Mouse (Mus musculus): ENCODE data around the gene Lsm12.
"Not testable (repeated sequence)": the region's sequence is repeated elsewhere in the genome, so short reads cannot be mapped to it uniquely, and the experiment has no call there.

Lsm12 gene

GRCm38 (mm10) chr11:102185677-102186076, 581 bp upstream of the Lsm12 start:
- no peak for DNase-seq (ENCODE audit: low spot score)

DNA sequence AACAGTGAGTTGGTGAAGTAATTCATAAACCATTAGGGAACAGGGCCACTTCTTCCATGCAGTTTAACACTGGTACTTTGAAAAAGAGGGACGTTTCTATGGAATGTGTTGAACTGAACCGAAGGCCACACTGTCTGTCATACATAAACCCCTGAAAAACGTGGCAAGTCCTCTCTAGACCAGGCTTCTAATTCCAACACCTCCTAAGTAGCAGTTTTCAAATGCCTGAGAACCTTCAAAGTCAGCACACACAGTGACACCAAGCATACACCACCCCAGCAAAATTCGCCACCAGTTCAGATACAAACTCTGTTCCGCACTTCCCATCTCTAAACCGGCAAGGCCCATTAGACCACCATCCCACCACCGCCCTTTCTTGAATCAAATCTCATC, 847 bp downstream of the Lsm12 start:
- no peak for DNase-seq (ENCODE audit: low spot score)

DNA sequence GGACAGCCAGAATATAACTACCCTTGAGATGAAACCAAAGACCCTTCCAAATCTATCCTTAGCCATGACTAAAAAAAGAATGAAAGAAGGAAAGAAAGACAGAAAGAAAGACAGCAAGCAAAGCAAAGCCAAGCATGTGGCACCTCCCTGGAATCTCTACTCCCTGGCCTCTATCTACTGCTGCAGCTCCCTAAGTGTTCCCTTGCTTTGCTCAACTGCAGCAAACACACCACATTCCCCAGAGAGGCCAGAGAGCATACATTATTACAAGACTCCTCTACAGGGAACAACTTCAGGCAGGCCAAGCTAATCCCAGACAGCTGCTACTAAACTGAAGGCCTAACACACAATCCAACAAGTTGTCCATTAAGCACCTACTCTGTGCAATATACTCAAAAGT, 5.3 kb downstream of the Lsm12 start:
- no peak for DNase-seq (ENCODE audit: low spot score)

- DNase-seq (ENCODE audit: low spot score): no peak
Measured at GRCm38 (mm10) chr11:102168689-102169088, 16.4 kb downstream of the Lsm12 start.

GRCm38 (mm10) chr11:102167539-102167938, 17.6 kb downstream of the Lsm12 start:
- no peak for DNase-seq (ENCODE audit: low spot score)

- DNase-seq (ENCODE audit: low spot score): no peak
Measured at GRCm38 (mm10) chr11:102165971-102166722, 18.9 kb downstream of the Lsm12 start.

DNA sequence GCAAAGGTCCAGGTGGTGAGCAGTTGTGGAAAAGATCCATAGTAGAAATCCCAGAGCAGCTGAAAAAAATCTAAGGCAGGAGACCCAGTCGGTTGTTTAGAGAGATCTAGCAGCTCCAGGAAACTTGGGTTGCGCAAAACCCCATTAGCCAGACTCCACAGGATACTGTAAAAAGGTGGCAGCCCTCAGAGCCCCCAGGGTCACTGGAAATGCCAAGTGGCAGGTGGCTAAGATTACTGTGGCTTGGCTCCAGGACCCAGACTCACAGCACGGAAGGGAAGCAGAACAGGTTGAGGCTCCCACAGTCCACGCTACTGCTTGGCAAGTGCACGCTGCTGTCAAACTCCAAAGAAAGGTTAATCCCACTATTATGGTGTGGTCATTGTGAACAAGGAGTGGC, 25.3 kb downstream of the Lsm12 start:
- DNase-seq (ENCODE audit: low spot score): no peak

- not testable (repeated sequence) for DNase-seq (ENCODE audit: low spot score)
Measured at GRCm38 (mm10) chr11:102158024-102158423, 27.1 kb downstream of the Lsm12 start.

- no peak for DNase-seq (ENCODE audit: low spot score)
Measured at GRCm38 (mm10) chr11:102156786-102157089, 28.4 kb downstream of the Lsm12 start.

- DNase-seq (ENCODE audit: low spot score): peak; percentile 92
Measured at GRCm38 (mm10) chr11:102156039-102156785, 28.9 kb downstream of the Lsm12 start, which contains the start of gene Tmem101. TSS of gene Tmem101 (minus strand) at chr11:102156404.

GRCm38 (mm10) chr11:102147213-102147989, 37.7 kb downstream of the Lsm12 start:
- DNase-seq (ENCODE audit: low spot score): peak; percentile 59

- DNase-seq (ENCODE audit: low spot score): no peak
Measured at GRCm38 (mm10) chr11:102146531-102146930, 38.6 kb downstream of the Lsm12 start.

DNA sequence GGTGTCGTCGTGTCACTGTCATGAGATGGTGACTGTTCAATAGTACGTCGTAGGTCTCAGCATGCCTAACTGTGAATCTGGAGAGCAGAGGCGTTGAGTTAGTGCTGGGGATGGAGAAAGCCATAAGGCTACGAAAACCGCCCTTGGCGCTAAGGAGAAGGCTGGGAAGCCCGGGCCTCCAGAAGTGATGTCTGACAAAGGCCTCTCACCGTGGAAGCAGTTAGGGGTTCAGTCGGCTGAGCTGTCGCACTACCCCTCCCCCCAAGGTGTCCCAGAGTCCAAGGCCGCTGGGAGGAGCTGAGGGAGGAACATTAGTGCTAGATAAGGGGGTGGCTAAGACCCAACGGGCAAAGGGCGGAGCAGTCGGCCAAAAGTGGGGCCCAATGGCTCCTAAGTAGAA, 39.1 kb downstream of the Lsm12 start:
- DNase-seq (ENCODE audit: low spot score): peak; percentile 75

DNA sequence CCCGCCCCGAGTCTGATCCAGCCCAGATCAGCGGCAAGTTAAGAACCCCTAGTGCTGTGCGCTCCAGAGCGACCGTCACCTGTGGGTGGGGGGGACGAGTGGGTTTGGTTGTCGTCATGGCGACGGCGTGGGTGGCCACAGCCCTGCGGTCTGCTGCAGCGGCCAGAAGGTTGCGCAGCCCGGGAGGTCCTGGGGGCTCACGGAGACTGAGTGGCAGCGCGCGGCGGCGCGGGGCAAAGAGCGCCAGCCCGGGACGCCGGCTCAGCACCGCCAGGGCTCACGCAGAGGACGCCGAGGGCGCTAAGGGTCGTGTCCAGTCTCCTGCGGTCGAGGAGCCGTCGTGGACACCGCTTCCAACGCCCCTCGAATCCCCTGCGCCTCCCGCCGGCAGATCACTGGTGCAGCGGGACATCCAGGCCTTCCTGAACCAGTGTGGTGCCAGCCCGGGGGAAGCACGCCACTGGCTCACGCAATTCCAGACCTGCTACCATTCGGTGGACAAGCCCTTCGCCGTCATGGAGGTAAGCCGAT, 39.6 kb downstream of the Lsm12 start, which contains the start of gene Nags:
Gene Nags, plus strand, starts transcription at position 43 of the 531 bp plus-strand sequence.
- peak; percentile 44 for DNase-seq (ENCODE audit: low spot score)

DNA sequence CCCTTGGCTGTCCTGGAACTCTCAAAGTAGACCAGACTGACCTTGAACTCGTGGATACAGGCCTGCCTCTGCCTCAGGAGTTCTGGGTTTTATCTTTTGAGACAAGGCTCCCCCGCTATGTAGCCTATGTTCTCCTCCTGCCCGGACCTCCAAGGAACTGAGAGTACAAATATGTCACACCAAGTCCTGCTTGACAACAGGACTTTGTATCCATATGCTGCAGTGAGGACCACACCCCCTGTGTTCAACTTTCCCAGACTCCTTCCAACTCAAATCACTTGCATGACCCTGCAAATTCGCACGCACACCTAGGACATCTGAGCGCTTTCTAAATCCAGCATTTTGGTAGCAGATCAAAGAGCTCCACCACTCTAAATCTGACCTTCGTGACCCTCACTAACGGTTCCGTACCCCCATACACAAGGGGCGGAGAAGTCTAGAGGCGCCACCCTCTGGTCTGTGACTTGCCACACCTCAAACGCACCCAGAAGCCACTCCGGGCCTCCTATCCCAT, 40.1 kb downstream of the Lsm12 start:
- peak; percentile 56 for DNase-seq (ENCODE audit: low spot score)

DNA sequence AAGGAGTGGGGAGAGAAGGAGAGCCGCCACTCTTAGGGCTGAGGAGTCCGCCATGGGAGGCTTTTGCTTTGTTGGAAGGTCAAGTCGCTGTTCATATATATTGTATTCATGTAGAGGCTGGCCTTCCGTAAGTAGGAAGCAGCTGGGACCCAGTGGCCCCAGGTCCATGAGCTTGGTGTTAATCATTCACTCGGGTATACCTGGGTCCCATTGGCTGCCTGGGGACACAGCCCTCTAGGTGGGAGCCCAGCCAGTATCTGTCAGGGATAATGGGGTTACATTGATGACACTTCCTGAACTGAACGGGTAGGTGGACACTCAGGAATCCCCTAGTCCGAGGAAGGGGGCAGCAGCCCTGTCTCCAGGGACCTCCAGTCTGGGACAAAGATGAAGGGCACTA, 42.7 kb downstream of the Lsm12 start:
- DNase-seq (ENCODE audit: low spot score): no peak

DNA sequence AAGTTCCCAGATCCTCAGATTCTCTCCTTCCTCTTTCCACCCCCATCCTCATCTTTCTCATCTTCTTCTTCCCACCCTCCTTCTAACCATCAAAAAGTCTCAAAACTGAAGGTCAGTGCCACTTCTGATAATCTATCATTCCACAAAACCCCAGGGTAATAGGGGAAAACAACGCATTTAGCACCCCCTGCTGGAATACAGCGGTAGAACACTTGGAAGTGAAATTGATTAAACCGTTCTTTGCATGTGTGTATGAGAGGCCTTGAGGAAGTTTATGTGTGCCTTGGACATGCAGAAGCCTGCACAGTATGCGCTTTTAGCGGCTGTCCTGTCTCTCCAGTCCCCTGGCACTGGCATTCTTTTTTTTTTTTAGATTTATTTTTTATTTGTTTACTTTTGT, 44.6 kb downstream of the Lsm12 start:
- no peak for DNase-seq (ENCODE audit: low spot score)

DNA sequence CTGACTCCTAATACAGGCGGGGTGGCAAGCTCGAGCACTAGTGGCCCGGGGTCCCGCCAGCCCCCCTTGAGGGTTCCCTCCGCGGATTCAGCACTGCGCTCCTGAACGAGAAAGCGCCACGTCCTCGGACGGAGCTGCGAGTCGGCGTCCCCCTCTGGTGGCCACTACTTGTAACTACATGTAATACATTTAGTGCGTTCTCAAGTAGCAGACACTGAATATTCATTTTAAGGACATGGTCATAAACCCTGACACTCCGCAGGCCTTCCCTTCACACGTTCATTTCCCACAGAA, 46.7 kb downstream of the Lsm12 start:
- DNase-seq (ENCODE audit: low spot score): peak; percentile 69

GRCm38 (mm10) chr11:102137625-102138446, 47.3 kb downstream of the Lsm12 start:
- DNase-seq (ENCODE audit: low spot score): no peak

GRCm38 (mm10) chr11:102134516-102134915, 50.6 kb downstream of the Lsm12 start:
- DNase-seq (ENCODE audit: low spot score): no peak

DNA sequence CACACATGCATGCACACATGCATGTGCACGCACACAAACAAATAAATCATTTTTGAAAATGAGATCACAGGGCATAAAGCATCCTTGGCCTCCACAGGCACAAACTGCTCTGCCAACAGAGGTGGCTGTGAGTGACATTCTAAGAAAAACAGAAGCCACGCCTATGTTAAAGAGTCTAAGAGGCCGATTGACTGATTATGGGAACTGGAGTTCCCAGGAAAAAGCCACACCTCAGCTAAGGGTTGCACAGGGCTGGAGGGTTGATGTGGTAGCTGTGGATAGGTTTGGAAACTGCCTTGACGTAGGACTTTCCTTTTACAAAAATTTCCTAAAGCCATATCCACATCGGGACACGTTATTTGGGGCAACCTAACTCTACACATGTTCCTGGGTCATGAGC, 67.7 kb downstream of the Lsm12 start:
- no peak for DNase-seq (ENCODE audit: low spot score)

DNA sequence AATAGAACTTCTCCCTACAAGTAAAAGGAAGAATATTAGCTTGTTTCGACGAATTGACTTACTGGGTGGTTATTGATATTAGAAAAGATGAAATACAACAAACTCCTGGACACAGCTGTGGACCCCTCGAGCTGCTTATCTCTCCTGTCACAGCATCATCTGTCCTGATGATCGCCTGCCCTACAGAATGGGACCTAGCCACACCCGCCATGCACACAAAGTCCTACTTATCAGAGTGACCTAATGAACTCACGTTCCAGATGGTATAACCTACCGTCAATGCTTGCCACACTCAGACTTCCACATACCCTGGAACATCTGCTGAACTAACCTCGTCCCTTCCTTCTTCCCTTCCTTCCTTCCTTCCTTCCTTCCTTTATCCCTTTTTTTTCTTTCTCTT, 68.9 kb downstream of the Lsm12 start:
- no peak for DNase-seq (ENCODE audit: low spot score)

All from testis, postnatal 14 days (tissue).